Mouse (Mus musculus) testis, postnatal 10 days (tissue): ENCODE results near the gene Slamf9.
A peak's percentile ranks its signal among the peaks of the same experiment; 100 is the strongest.

ENCODE experiments used
- DNase-seq: peaks from one replicate; pipeline ENCODE4 v3.0.0; 2021; ENCODE audit warnings: low spot score

The Slamf9 gene

GRCm38 (mm10) chr1:172475054-172475741 is at the start of gene Slamf9:
TSS of gene Slamf9 (plus strand) at chr1:172475358.
- DNase-seq, result no peak

- no peak for DNase-seq
Measured at GRCm38 (mm10) chr1:172426419-172426818, 48.7 kb upstream of the Slamf9 start.

- no peak for DNase-seq
Measured at GRCm38 (mm10) chr1:172427841-172428240, 47.3 kb upstream of the Slamf9 start.

DNA sequence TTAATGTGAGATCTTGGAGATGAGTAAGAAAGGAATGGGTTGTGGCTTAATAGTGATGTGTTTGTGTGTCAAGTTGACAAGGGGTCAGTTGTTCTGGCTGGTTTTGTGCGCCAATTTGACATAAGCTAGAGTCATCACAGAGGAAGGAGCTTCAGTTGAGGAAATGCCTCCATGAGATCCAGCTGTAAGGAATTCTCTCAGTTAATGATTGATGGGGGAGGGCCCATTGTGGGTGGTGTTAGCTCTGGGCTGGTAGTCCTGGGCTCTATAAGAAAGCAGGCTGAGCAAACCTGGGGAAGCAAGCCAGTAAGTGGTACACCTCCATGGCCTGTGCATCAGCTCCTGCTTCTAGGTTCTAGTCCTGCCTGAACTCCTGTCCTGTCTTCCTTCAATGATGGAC is 46.5 kb upstream of the Slamf9 start:
- DNase-seq, result peak; percentile 29

DNA sequence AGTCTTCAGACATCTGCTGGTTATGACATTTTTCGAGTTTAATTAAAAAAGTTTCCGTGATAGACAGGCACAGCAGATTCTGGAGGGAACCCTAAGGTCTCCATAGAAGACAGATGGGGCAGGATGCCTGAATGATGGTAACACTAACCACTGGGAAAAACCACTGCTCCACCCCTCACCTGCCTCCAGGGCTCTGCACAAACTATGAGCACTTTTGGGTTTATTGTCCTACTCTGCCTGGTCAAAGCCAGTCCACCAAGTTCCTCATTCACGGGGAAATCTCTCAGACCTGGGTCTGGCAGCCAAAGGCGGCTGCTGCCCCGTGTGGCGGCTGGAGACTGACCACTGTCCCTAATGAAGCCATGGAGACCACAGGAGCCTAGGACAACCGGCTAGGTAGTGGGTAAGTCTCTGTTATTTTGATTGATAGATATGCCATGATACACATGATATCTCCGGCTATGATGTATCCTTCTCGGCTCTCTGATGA is 44.4 kb upstream of the Slamf9 start:
- peak; percentile 40 for DNase-seq

- peak; percentile 47 for DNase-seq
Measured at GRCm38 (mm10) chr1:172431836-172432586, 43.1 kb upstream of the Slamf9 start.

- DNase-seq, result peak; percentile 29
Measured at GRCm38 (mm10) chr1:172432587-172432955, 42.6 kb upstream of the Slamf9 start.

- peak; percentile 18 for DNase-seq
Measured at GRCm38 (mm10) chr1:172433012-172433850, 41.9 kb upstream of the Slamf9 start.

- peak; percentile 18 for DNase-seq
Measured at GRCm38 (mm10) chr1:172433851-172434165, 41.4 kb upstream of the Slamf9 start.

DNA sequence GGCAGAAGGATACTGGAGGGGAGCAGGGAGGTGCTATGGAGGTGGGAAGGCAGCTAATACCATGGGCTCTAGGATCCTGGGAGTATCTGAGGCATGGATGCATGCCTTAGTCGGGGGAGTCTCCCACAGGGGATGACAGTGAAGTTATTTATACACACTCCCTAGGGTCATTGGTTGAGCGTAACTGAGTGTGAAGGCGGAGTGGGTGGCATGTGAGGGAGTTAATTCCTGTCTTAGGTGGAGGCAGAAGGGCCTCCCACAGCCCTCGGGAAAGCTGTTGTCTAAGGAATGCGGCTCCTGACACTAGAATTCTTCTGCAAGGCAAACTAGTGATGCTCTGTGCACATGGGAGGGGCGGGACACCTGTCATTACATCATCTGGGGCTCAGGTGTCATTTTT is 38.4 kb upstream of the Slamf9 start:
- DNase-seq, result peak; percentile 26

- DNase-seq, result no peak
Measured at GRCm38 (mm10) chr1:172438621-172439020, 36.5 kb upstream of the Slamf9 start.

GRCm38 (mm10) chr1:172440521-172440920 is 34.6 kb upstream of the Slamf9 start:
- no peak for DNase-seq

DNA sequence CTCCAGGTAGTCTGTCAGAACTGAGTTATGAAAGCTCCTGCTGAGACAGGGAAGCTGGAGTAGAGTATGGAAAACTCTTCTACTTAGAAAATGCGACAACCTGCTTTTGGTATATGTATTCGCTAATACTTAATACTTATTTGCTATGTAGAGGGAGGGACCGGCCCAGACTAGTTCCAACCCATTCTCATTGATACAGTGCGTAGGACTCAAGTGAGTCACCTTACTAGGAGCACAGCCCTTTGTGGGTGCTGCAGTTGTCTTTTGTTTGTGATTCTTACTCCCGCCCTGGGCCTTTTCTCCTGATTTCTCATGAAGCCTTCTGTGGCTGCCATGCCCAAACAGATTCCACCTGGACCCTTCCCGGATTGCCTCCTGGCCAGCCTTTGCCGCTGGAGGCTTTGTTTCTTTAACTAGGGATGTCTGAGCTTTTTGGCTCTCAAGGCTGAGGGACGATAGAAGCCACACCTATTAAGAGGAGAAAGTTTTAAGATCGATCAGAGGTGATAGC is 33.2 kb upstream of the Slamf9 start:
- peak; percentile 22 for DNase-seq

DNA sequence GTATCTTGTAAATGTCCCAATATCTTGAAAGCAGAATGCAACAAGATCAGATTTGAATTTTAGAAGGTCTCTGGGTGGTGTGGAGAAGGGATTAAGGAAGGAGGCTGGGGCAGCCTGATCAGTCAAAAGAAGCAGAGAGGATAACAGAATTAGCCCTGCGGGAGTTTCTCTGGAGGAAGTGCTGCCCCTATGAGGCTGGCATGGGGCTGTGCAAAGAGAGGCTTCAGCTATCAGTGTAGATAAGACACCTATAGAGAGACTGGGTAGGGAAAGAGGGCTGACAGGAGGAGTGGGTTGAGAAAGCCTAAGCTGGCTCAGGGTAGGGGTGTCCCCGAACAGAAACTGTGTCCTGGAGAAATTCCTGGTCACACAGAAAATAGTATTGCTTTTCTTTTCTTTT is 24.9 kb upstream of the Slamf9 start:
- DNase-seq, result no peak

DNA sequence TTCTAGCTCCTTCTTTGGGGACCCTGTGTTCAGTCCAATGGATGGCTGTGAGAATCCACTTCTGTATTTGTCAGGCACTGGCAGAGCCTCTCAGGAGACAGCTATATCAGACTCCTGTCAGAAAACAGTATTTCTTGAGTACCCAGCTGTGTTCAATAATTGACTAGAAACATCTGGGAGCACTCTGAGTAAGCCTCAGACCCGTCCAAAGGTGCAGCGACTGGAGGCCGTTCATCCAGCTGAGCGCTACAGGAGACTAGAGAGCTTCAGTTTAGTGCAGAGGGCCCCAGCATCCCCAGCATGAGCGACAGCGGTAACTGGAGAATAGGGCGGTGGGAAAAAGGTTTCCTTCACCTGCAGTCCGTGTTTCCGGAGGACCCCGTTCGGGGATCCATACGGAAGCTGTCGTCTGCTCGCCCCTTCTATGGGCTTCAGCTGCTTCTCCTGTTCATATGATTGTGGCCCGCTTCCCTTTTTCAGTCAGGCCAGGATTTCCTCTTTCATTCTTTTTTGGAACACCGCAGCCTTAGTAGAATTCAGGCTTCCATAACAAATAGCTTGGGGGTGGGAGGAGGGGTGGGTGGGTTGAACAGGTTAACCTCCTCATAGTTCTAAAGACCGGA is 24.2 kb upstream of the Slamf9 start:
- no peak for DNase-seq

DNA sequence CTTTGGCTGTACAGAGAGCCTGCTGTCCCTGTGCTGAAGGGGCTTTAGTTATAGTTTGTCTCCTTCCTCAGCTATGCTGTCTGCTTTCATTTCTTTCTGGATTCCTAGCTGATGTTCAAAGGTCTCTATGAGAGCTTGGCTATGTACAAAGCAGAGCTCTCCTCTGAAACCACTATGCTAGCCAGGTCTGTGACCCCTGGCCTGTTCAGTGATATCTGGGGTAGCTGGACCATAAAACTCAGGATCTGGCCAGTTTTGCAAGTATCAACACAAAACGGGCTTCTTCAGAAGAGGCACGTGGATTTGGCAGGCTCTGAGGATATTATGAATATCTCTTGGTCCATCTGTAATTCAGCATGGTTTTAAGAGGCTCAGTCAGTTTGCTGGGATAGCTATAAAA is 22.2 kb upstream of the Slamf9 start:
- DNase-seq, result no peak

GRCm38 (mm10) chr1:172453810-172454209 is 21.3 kb upstream of the Slamf9 start:
- no peak for DNase-seq

DNA sequence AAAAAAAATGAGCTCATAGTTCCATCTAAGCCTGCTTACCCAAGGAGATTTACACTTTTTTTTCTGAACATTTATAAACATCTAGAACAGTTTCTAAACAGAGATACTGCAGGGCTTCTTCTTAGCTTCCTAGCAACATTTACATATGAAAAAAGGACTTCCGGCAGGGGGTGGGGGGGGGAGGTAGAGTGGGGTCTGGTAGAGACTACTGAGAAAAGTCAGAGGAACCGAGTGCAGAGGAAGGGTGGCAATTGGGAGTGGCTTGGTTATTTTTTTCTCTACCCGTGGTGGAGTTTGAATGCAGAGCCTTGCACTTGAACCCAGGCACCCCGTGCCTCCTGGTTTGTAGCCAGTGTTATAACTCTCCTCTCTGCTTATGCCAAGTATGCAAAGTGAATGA is 19.7 kb upstream of the Slamf9 start:
- no peak for DNase-seq

- no peak for DNase-seq
Measured at GRCm38 (mm10) chr1:172456001-172456677, 19.0 kb upstream of the Slamf9 start.

- no peak for DNase-seq
Measured at GRCm38 (mm10) chr1:172457196-172457595, 18.0 kb upstream of the Slamf9 start.

DNA sequence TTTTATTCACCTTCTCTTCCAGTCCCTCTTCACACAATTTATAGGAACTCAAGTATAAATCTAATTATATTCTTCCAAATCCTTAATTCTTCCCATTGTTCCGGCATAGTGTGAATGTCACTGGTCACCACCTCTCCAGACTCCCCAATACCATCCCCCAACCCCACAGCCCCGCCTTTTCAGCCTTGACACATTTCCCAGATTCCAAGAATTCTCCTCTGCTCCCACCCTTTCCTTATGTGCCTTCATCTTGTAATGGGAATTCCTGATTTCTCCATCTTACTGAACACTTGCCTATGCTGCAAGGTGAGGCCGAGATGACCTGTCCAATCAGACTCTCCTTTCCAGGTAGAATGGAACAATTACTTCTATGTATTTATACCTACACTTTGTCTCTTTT is 17.1 kb upstream of the Slamf9 start:
- DNase-seq, result no peak

- no peak for DNase-seq
Measured at GRCm38 (mm10) chr1:172461602-172462001, 13.6 kb upstream of the Slamf9 start.
